Mouse (Mus musculus) layer of hippocampus, adult 11-12 months (tissue): ENCODE results near the gene Dlst.

ENCODE experiments used
- DNase-seq: peaks from one replicate; pipeline ENCODE4 v3.0.0; 2022; ENCODE audit warnings: low spot score

The Dlst gene

DNA sequence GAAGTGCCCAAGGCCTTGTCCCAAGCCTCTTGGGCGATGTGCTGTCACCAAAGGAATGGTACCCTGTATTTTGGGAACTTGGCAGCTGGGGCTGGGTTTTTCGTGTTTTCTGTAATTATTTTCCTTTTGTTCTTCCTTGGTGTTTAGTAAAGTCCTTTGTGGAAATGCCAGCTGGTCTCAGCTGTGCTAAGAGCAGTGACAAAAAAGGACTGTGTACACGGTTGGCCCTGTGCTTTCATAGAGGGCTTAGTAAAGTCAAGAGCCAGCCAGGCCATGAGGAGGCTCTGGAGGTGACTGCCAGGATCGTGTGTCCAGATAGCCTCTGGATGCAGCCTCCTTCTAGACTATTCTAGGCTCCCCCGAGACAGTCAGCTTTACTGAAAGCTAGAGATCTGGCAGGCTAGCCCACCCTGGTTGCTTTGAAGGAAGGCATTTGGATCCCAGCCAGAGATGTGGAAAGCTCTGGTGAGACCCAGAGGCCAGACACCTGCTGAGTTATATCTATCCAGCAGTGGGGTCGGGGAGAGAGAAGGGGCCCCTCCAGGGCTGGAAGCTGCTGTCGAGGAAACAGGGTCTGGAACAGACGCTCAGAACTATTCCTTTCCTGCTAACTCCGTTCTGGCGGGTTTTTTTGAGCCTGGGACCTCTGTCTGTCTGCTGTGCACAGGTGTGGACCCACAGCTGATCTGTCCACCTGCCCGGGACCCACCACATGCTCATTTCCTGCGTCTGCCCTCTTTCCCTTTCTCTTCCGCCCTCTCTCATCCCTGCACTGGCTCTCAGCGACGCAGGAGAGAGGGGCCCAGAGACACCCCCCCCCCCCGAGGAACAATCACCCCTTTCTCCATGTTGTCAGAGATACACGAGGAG, 71.1 kb downstream of the Dlst start:
- no peak for DNase-seq

DNA sequence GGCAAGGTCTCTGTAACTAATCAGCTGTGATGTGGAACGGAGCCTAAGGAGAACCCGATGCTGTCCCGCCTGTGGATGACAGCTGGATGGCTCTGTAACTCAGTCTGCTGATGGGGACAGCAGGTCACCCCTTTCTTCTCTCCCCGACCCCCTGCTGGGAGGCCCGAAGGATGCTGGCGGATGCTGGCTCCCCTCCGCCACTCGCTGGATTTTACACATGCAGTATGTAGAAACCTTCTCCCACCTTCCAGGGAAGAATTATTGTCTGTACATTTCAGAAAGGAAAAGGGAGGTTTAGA, 71.7 kb downstream of the Dlst start:
- DNase-seq, result no peak

DNA sequence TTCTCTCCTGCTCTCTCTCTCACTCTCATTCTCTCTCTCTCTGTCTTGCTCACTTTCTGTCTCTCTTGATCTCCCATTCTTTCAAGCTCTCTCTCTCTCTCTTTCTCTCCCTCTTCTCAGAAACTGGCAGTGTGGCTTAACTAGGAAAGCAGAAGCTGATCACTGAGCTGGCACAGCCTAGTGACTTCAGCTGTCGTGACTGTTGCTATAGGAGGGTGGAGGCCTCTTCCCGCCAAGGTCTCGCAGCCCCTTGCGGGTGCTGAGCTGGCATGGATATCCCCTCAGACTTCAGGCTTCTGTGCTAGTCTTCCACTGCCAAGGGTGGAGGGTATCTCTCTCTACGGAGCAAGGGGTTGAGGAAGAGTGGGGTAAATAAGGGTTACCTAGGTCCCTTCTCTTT, 72.3 kb downstream of the Dlst start:
- no peak for DNase-seq

DNA sequence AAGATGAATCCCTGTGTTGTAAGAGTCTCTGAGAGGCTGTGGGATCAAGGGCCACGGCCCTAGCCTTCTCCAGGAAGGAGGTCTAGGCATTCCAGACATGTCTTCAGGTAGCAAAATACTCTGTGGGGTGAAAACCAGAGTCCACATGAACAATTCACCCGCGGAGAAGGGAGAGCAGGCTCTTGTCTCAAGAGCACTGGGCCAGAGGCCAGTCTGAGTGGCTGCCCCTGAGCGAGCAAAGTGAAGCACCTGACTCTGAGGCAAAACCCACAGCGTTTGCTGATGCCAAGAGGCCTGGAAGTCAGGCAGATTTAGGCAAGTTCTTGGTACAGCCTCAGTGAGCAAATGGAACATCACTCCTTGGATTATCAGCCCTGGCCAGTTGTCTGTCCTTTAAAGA, 73.5 kb downstream of the Dlst start:
- no peak for DNase-seq
